Mouse (Mus musculus) neural tube, embryonic 15.5 days (tissue): ENCODE results near the gene Supt4a. TPM values are rescaled to one million over a fixed set of nuclear protein-coding genes. Genes with fewer than 3 reads are reported as not detected.

Experiments
- ATAC-seq: fragments of 200-750 bp; cut with Nextera tagmentation; 2 replicates; pipeline ENCODE4 v1.8.0; 2017; ENCODE audit warnings: mild to moderate bottlenecking, moderate TSS enrichment, moderate library complexity; ENCODE audit not compliant: low FRiP score
- H3K27ac ChIP-seq: fragments of 300-500 bp; sonication (generic); replicated peaks from 2 replicates; pipeline ENCODE4 v1.5.1; 2015; ENCODE audit warnings: mild to moderate bottlenecking, inconsistent platforms
- H3K27me3 ChIP-seq: fragments of 300-500 bp; sonication (generic); replicated peaks from 2 replicates; pipeline ENCODE4 v1.6.1; 2015; ENCODE audit warnings: inconsistent platforms
- H3K36me3 ChIP-seq: fragments of 300-500 bp; sonication (generic); 2 replicates; pipeline ENCODE4 v1.6.1; 2015; ENCODE audit warnings: inconsistent platforms
- H3K4me1 ChIP-seq: fragments of 300-500 bp; sonication (generic); 2 replicates; pipeline ENCODE4 v1.6.1; 2015; ENCODE audit warnings: inconsistent platforms
- H3K4me2 ChIP-seq: fragments of 300-500 bp; sonication (generic); 2 replicates; pipeline ENCODE4 v1.6.1; 2015; ENCODE audit warnings: inconsistent platforms, mild to moderate bottlenecking, moderate library complexity
- H3K4me3 ChIP-seq: fragments of 300-500 bp; sonication (generic); replicated peaks from 2 replicates; pipeline ENCODE4 v1.5.1; 2015; ENCODE audit warnings: mild to moderate bottlenecking, inconsistent platforms
- H3K9ac ChIP-seq: fragments of 300-500 bp; sonication (generic); replicated peaks from 2 replicates; pipeline ENCODE4 v1.6.1; 2015; ENCODE audit warnings: mild to moderate bottlenecking, inconsistent platforms
- H3K9me3 ChIP-seq: fragments of 300-500 bp; sonication (generic); replicated peaks from 2 replicates; pipeline ENCODE4 v1.6.1; 2016; ENCODE audit warnings: inconsistent platforms
- WGBS: fragments of 180-500 bp; shearing (Covaris S2); methylation state at CpG from one replicate; pipeline ENCODE4 v1.1.7; 2015; ENCODE audit warnings: mixed read lengths; 5-methylcytosine and 5-hydroxymethylcytosine counted together
- microRNA counts: library from miRNA; unstranded; fragments of <30 nt; microRNA quantifications from one replicate; lab custom pipeline; 2016
- microRNA-seq: library from miRNA; unstranded; fragments of <30 nt; microRNA quantifications from one replicate; pipeline ENCODE4, GENCODE M21; 2017
- polyA plus RNA-seq: library from polyadenylated mRNA; unstranded; fragments of >200 nt; fragmentation: Nextera tagmentation; extraction: Ambion mirVana; gene quantifications from 2 replicates; pipeline ENCODE4 v1.2.1, GENCODE M21; 2015

Supt4a gene
- polyA plus RNA-seq, 1 experiment from 2014 or later = 129 TPM

- Histone ChIP-seq H3K4me1 (peaks cover 8% of the 10 kb centered on the region; the same call in 1 of the 2 replicates), H3K9ac (no peak overlapping the region), H3K9me3 (no peaks in the 10 kb centered on the region), H3K4me3 (no peak overlapping the region), H3K27me3 (peaks cover 8% of the 10 kb centered on the region; the same call in 1 of the 2 replicates), H3K4me2 (no peak overlapping the region), H3K27ac (no peak overlapping the region), H3K36me3 (peaks cover 59% of the 10 kb centered on the region)
- WGBS = 87% methylated on average over 8 of the region's 8 CpGs
- ATAC-seq = no peak
Measured at GRCm38 (mm10) chr11:87780130-87780529, 42.8 kb downstream of the Supt4a start.

GRCm38 (mm10) chr11:87790088-87790487, 52.7 kb downstream of the Supt4a start:
- Histone ChIP-seq H3K4me3 (no peak overlapping the region), H3K27me3 (no peaks in the 10 kb centered on the region), H3K9me3 (no peaks in the 10 kb centered on the region), H3K36me3 (peaks cover 3% of the 10 kb centered on the region), H3K4me2 (no peak overlapping the region), H3K9ac (no peak overlapping the region), H3K27ac (no peak overlapping the region), H3K4me1 (no peaks in the 10 kb centered on the region)
- WGBS = 88% methylated on average over 6 of the region's 6 CpGs
- ATAC-seq = no peak

MicroRNAs within 50 kb of the gene (microRNA counts, 519-probe panel; counts per million panel counts)
- microRNA mmu-miR-142-3p (lab: Ali Mortazavi, UCI) = 3,709 counts per million, percentile 88 among the panel's probes with 10 or more counts
- microRNA mmu-miR-142-5p (lab: Ali Mortazavi, UCI) = 3,270 counts per million, percentile 79 among the panel's probes with 10 or more counts

Small RNAs within 50 kb of the gene (microRNA-seq; reads per million reads assigned to microRNA genes)
- gene Mir142 (not detected), gene Mir142b (not detected)

Other genes with a start within 250 kb of the Supt4a start
- not detected in 2 replicates for gene Gm11492, start 170.9 kb upstream of the Supt4a start, polyA plus RNA-seq
- 34.6 and 38.3 TPM in 2 replicates for gene Sept4, start 168.6 kb upstream of the Supt4a start, polyA plus RNA-seq
- 41.0 and 42.8 TPM in 2 replicates for gene Mtmr4, start 145.4 kb upstream of the Supt4a start, polyA plus RNA-seq
- gene Hsf5, start 120.4 kb upstream of the Supt4a start, polyA plus RNA-seq = 0.38 and 0.49 TPM in 2 replicates
- 0.54 and 2.6 TPM in 2 replicates for gene Rnf43, start 74.8 kb upstream of the Supt4a start, polyA plus RNA-seq
- gene Tspoap1, start 23.0 kb downstream of the Supt4a start, polyA plus RNA-seq = 34.5 and 43.8 TPM in 2 replicates
- gene Mpo, start 56.0 kb downstream of the Supt4a start, polyA plus RNA-seq = 0.51 and 2.5 TPM in 2 replicates
- 1.0 and 2.7 TPM in 2 replicates for gene Lpo, start 90.7 kb downstream of the Supt4a start, polyA plus RNA-seq
- 12.1 and 12.4 TPM in 2 replicates for gene Mks1, start 115.7 kb downstream of the Supt4a start, polyA plus RNA-seq
- gene Epx, start 138.0 kb downstream of the Supt4a start, polyA plus RNA-seq = 0.28 and 0.42 TPM in 2 replicates
- gene Olfr462, start 154.7 kb downstream of the Supt4a start, polyA plus RNA-seq = not detected in 2 replicates
- gene Olfr463, start 159.8 kb downstream of the Supt4a start, polyA plus RNA-seq = not detected in 2 replicates
- gene Olfr464, start 183.4 kb downstream of the Supt4a start, polyA plus RNA-seq = 0.08 and 0.13 TPM in 2 replicates
- gene Dynll2, start 250.0 kb downstream of the Supt4a start, polyA plus RNA-seq = 57.6 and 76.0 TPM in 2 replicates